Mouse (Mus musculus) spleen, postnatal 14 days (tissue): ENCODE data around the gene Dgkg.

Experiments used
- DNase-seq, 2 experiments: peaks; one replicate each; pipeline ENCODE4 v3.0.0; 2021 to 2022; ENCODE audit warnings: low spot score in 2 of 2

Gene Dgkg

DNA sequence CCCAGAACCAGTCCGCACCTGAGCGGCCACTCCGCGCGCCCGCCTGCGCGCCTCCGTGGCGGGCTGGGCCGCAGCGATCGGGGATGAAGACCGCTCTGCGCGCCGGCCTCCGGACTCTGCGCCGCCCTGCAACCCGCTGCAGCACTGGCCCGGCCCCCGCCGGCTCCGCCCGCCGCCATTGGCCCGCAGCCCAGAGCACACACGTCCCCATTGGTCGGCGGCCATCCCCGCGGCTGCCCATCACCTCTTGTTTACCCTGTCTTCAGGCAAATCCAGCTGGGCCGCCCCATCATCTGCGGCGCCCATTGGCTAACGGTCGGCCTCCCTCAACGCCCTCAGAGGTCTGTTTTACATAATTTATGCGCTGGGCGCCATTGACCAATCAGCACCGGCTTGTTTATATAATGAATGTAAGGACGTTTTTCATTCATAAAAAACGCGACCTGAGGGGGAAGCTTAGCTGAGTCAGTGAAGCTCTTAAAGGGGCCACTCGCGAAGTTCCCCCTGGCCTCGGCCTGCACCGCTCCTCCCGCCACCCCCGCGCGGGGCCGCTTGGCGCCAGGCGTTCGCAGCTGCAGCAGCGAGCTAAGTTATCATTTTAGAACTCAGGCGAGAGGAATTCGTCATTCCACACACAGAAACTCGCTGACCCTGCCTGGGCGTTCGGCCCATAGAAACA lies 217.4 kb downstream of the Dgkg start, which contains the start of gene Etv5:
Gene Etv5 (minus strand): TSS at position 221 of the 679 bp plus-strand sequence.
- peak; percentile 91 to 92 for DNase-seq

DNA sequence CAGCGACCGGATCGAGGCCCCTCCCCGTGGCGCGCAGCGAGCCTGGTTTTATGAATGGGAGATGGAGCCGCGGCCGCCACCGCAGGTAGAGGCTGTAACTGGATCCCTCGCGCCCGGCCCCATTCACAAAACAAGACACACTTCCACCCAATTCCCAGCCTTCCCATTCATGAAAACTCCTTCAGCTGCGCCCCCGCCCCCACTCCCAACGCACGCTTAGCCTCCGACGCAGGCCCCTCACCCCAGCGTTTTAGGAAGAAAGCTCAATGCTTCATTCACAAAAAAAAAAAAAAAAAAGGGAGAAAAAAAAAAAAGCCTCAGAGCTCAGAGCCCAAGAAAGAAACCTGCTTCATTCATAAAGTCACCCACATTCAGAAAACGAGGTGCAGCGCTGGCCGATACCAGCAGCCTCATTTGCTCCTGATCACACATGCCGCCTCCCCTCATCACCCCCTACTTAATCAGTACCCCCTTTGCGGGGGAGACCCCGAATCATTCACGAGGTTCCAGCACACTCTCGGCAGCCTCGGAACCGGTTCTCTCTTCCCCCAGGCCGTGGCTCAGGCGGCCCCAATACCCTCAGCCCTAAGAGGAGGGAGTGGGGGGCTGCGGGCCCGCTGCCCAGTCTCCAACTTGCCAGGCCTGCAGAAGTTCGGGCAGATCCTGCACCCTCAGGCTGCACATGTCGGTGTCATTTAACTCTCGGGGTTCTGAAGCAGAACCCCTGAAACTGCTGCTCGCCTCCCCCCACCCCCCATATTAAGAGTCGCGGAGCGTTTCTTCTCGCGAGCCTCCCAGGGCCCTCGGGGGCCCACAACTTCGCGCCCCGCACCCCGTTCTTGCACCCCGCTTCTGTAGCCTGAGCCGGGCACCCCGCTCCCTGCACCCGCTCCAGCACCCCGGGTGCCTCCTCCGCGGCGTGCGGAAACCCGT lies 218.3 kb downstream of the Dgkg start:
- DNase-seq: peak in 1 of 2 experiments; percentile 44

DNA sequence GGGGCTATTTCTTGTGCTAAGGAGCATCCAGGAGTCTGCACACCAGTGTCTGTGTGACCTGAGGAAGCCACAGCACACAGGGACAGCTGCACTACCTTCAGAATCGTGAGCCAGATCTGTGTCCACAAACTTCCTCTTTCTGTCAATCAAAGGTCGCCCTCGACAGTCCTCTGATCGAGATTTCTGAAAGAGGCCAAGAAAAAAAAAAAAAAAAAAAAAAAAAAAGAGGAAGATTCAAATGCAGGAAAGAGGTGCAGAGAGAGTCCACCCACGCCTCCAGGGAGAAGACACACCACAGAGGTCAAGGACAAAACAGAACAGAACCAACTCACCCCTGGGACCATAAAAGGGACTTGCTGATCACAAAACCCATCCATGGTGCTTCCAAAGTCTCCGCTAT lies 220.9 kb downstream of the Dgkg start:
- no peak for DNase-seq

DNA sequence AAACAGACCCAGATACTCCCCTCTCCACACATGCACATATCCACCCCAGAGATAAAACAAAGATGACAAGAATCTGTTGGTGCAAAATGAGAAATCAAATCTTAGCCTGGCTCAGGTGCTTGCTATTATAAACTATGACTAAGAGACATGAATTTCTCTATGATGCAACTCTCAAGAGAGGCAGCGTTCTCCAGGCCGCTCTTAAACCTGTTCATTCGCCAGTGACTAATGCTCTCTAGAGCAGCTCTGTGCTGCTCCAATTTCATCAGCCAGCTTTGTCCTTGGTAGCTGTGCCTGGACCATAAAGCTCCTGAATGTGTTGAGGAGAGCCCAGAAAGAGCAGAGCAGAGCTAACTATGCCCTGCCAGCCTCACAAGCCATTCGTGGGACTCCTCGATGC lies 222.5 kb downstream of the Dgkg start:
- DNase-seq: no peak

DNA sequence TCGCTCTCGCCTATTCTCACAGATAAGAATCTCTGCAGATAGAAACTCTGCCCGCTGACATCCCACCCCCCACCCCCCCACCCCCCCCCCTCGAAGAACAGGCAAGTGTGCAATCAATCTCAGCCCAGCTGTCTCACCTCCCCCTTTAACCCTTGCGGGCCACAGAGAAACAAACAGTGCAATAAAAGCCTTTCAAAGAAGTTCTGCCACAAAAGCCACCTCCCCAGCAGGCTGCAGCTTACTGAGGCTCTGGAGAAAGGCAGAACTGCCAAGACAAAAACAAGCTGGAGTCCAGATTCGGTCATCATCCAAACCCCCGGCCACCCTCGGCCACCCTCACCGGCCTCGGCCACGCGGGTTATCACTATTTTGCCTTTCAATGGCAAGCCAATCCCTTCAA lies 223.1 kb downstream of the Dgkg start:
- no peak for DNase-seq

DNA sequence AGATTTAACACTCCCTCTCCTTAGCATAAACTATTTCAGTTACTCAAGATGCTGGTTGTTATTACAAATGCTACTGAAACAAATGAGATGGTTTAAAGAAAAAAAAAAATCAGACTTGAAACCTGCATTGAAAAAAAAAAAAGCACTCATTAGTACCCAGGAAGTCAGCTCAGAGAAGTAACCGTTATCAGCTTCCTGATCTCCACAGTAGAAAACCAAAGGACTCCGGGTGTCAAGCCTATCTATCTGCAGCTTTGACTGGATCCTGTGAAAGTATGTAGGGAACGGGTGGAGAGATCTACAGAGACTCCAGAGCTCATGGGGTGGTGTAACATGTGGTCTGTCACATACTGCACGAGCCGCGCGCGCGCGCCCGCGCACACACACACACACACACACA lies 225.2 kb downstream of the Dgkg start:
- no peak for DNase-seq

DNA sequence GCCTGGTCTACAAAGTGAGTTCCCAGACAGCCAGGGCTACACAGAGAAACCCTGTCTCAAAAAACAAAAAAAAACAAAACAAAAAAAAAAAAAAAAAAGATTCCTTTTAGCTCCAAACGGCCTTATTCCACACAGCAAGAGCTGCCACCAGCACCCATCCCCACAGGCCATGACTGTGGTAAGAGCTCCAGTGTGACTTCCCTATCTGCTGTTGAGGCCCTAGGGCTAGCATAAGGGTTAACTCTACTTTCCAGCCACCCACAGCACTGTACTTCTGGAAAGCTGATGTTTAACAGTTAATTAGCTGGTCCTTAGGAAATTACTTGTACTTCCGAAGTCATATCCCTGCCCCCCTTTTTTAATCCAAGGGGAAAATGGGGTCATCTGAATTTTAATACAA lies 225.7 kb downstream of the Dgkg start:
- DNase-seq: no peak

DNA sequence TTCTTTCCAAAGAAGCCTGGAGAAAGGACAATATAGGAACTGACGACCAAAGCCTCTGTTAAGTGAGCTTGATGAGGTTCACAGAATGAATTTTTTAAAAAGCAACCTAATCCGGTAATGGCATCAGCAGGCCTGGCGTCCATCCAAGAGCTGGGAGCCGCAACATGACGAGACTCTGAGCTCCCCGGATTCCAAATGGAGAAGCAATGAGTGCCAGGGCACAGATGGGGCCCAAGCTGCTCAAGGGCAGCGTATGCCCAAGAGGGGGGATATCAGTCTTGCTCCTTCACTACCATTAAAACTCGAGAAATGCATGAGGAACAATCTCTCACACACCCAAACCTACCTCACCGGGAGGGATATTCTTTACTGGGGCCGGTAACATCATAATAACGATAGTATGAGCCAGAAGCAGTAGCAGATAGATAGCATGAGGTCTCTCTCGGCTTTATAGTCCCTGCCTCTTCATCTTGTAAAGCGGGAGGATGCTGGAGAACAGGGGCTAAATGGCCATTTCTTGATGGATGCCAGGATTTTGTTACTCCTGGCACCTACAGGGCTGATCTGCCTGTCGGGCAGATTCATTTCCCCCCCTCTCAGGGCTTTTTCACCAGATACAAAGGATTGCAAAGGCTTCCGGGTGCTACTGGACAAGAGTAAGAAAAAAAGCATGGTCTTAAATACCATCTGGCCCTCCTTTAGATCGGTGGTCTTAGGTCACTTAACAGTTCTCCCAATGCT lies 226.6 kb downstream of the Dgkg start:
- DNase-seq: no peak

DNA sequence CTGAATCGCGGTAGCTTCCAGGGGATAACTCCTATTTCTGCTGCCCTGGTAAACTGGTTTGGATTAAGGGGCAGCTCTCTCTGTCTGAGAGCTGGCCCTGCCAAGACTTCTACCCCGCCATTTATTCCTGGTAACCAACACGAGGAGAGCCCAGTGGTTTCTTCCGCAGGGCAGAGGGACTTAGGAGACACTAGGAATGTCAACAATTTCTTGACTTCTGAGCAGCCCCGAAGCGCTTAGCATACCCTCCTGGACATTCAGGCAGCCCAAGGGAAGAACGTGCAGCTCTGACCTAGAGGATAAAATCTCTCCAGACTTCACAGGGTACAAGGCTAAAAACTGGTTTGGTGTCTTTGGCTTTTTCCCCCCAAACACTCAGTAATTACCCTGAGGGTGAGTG lies 227.6 kb downstream of the Dgkg start:
- DNase-seq: no peak

DNA sequence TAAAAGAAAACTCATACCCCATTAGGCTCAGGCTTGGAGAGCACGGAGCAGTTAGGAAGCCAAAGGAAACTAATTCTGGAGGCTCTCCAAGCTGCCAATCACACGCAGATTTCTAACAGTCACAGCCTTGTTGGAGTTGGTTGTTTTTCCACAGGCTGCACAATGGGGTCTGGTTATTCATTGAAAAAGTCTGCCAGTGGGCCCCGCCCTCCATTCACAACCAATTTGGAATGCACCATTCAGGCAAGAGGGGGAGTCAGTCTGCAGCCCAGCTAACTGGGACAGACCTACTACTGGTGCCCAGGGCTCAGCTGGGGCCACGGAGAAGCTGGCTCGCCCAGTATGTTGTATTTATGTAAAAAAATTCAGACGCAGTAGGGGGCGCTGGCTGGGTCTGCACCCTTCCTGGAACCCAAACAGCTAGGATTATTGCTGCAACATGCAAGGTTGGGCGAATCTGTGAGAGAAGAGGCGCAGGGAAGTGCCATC lies 228.1 kb downstream of the Dgkg start:
- no peak for DNase-seq

DNA sequence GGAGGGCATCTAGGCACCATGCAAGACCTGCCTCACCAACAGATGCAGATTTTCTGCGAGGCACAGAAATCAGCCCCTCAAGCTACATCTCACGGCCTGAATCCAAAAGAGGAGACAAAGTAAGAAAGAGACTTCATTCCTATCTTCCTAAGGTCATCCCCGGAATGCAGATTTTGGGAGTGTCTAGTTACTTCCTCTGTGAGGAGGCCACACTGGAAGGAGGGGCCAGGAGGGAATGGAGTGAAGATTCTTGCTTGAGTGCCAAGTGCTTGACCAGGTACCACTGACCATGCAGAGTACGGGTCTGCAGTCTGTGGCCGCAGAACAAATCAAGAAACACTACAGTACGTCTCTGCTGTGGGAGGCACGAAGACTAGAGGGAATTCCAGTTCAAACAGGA lies 230.2 kb downstream of the Dgkg start:
- no peak for DNase-seq

DNA sequence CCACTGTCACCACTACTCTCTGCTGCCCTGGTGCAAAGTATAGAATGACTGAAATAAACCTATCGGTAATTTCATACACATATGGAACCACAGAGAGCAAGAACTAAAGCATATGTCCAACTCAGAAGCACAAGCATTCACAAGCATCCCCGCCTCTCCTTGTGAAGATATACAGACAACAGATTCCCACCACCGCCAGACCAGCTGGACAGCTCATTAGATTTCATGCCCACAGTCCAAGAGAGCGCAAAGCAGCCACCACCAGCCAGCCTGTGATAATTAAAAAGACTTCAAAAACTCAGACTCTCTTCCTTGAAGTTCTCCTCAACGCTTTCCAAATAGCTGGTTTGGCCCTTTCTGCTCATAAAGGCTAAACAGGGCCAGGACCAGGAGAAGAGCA lies 234.8 kb downstream of the Dgkg start:
- DNase-seq: no peak
